Mouse (Mus musculus) liver, embryonic 14.5 days (tissue): ENCODE results near the gene Itga5.

Source experiments
- CTCF ChIP-seq: IDR thresholded peaks from 2 replicates; pipeline ENCODE4 v1.5.1; 2016; ENCODE audit warnings: antibody characterized with exemption, low read depth, control low read depth
- EP300 ChIP-seq: IDR thresholded peaks from 2 replicates; pipeline ENCODE4 v1.6.1; 2016; ENCODE audit warnings: antibody characterized with exemption, low read depth

DNA sequence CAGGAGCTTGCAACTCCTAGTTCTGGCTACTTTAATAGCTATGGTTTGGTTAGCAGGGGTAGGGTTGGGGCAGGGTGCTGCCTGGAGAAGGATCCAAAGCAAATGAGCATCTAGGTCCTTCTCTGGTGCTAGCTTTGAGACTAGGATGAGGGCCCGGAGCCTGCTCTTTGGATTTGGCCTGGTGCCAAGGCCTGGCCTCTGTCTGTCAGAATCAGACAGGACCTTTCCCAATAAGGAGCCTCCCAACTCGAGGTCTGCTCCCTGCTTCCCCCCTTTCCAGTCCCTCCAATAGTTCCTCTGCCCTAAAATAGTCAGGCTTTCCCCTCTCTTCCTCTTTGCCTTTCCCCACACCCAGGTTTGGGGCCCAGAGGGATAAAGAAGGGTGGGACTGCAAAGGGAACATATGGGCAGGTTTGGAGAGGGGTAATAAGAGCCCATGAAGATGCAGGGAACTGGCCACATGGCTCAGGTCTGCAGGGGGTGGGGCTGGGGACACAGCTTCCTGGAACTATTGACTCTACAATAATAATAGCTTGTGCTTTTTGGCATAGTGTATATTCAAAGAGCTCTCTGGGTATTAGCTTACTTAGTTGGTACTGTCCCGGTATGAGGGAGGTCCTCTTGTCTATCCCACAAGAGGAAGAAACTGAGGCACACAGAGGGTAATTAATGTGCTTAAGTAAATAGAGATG lies 12.2 kb upstream of the Itga5 start:
- TF ChIP-seq EP300 (no peak), CTCF (no peak)
